Mouse (Mus musculus) frontal cortex, postnatal 36 days (tissue): Measurements from ENCODE around the gene Olfr1415.
"Not testable (repeated sequence)": the region's sequence is repeated elsewhere in the genome, so short reads cannot be mapped to it uniquely, and the experiment has no call there.

Source experiments
- DNase-seq, 2 experiments: peaks; one replicate each; pipeline ENCODE4 v3.0.0; 2022; ENCODE audit warnings: low spot score in 2 of 2

Olfr1415 gene

DNA sequence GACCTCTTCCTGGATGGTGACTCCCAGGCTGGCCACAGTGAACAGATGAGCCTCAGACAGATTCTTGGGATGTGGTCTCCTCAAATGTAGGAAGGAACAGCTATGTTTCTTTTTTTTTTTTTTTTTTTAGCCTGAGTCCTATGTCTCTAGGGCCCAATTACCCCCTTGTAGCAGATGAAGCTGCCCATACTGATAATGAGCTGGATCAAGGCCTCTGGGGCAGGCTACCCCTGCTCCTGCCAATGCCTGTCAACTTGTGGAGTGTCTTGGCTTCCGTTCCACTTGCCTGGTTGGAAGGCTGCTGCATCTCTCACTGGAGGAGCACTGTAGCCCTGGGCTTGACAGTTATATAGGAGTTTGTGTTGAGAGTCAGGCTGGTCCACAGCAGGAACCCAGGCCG is at the start of gene Olfr1415:
TSS of gene Olfr1415 (minus strand) at position 101 of the 400 bp plus-strand sequence.
- DNase-seq = no peak

DNA sequence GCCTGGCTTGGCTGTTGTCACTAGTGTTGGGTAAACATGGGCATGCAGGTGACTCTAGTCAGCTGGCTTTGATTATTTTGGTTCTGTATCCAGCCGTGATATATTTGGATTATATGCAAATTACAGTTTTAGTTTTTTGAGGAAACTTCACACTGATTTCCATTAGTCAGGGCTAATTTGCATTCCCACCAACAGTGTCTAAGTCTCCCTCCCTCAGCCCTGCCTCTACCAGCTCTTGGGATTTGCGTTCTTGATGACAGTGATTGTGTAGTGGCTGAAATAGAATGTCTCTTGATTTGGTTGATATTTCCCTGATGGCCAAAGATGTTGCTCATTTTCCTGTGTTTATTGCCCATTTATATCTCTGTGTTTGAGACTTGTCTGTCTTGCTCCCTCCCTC is 43.2 kb upstream of the Olfr1415 start:
- DNase-seq = peak in 1 of 2 experiments; percentile 9

DNA sequence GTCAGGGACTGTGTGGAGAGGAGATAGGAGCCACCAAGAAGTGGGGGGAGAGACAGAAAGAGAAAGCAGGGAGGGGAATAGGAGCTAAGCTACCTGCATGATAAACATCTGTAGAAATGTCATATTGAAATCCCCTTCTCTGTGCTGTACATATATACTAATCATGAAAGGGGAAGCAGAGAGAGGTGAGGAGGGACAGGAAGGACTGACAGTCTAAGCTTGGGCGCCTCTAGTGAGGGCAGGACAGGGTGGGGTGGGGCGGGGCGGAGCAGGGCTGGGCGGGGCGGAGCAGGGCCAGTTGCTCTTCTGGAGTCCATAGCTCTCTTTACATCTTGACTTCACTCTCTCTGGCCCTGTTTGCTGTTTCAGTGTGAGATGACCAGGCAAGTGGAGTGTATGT is 41.1 kb upstream of the Olfr1415 start:
- DNase-seq = no peak

DNA sequence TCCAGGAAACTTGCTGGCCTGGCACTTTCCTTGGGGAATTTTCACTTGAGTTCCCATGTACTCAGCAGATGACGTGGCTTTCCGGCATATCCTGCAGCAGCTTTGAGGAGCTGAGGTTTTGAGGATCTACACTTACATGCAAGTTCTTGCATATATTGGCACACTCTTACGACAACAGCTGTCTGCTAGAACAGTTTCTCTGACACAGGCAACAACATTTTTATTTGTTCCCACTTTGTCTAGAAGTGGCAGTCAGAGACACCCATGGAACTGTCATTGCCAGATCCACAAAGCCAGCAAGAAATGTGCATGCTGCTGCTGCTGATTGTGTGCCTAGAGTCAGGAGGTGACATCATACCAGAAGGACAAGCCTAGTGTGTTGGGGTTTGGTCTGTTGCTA is 27.9 kb upstream of the Olfr1415 start:
- DNase-seq = peak in 1 of 2 experiments; percentile 3

DNA sequence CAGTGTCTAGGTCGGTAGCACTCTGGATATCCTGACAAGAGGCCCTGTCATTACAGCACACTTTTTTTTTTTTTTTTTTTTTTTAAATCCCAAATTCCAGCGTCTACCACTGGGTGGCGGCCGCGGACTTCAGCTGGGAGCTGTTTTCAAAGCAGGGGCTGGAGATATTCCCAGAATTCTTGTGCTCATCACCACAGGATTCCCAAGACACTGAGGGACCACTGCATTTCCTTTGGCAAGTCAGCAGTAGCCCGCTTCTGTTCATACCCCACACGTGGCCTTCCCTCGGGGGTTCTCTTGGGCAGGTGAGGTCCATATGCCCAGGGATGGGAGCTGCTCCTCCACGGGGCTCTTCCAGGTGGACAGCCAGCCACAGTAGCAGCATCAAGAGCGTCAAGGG is 25.5 kb upstream of the Olfr1415 start:
- DNase-seq = peak; percentile 31 to 39

DNA sequence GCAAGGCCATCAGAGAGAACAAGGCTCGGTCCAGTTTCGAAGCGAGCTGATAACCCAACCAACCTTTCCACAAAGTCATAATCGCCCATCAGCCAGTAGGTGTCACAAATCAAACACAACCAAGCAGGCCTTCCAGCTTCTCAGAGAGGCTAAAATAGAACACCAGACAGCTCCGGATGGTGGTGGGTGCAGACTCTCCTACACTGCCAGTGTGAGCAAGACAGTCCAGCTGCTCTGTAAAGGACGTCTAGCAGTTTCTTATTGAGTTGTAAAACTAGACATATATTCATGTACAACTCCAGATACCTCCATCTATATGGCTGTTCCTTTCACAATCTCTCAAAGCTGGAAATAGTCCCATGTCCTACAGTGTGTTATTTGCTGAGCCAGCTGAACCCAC is 23.1 kb upstream of the Olfr1415 start:
- peak; percentile 44 to 80 for DNase-seq

DNA sequence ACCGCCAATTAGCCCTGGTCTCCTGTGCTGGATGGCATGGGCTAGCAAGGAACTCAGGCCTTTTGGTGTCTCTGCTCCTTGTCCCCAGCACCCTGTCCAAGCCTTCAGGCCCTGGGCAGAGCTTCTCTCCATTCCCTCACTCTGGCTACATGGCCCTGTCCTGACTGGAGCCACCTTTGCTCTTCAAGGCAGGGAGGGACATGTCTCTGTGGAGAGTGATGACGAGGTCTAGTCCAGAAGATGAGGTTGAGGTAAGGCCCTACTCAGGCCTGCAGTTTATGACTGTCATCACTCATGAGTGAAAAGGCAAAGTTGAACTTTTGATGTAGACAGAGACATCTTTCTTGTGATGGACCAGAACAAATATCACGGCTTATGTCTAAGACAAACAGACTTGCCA is 22.7 kb upstream of the Olfr1415 start, which contains the start of gene Olfr1414:
TSS of gene Olfr1414 (minus strand) at position 101 of the 400 bp plus-strand sequence.
- DNase-seq = no peak

DNA sequence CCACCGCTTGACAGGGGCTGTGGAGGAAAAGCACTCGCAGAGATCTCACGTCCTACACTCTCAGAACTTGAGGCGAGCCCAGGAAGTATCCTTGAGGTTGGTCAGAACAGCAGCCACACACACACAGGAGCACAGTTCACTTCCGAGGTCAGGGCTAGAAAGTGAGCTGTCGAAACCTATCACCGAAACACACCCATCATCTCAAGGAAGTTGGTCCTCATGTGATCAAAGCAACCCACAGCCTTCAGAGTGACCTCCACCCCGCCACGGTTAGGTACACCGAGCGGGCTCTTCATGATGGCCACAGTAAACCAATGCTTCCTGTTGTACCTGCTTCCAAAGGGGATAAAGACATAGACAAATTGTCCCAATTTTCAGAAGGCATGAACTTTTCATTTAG is 19.5 kb upstream of the Olfr1415 start:
- DNase-seq = no peak

DNA sequence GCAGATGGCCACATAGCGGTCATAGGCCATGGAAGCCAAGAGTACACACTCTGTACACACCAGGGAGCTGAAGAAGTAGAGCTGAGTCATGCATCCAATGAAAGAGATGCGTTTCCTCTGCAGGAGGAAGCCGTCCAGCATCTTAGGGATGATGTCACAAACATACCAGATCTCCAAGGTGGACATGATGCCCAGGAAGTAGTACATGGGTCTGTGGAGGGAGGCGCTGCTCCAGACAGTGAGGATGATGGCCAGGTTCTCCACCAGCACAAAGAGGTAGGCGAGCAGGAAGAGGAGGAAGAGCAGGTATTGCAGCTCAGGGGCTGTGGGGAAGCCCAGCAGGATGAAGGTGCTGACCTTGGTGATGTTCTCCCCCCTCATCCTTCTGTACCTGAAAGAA is 15.7 kb upstream of the Olfr1415 start:
- DNase-seq = not testable (repeated sequence)

DNA sequence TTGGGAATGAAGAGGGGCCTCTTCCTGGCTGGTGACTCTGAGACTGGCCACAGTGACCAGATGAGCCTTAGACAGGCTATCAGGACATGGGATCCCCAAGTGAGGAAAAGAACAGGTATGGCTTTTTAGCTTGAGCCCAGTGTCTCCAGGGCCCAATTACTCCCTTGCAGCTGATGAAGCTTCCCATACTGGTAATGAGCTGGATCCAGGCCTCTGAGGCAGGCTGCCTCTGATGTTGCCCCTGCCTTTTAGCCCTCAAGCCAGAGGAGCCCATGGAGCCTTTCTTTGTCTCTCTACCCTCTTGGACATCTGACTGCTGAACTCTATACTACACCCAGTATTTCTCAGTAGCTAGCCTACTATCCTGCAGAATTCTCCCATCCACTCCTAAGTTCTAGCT is 10.9 kb downstream of the Olfr1415 start, which contains the start of gene Olfr1416:
TSS of gene Olfr1416 (minus strand) at position 101 of the 400 bp plus-strand sequence.
- no peak for DNase-seq

DNA sequence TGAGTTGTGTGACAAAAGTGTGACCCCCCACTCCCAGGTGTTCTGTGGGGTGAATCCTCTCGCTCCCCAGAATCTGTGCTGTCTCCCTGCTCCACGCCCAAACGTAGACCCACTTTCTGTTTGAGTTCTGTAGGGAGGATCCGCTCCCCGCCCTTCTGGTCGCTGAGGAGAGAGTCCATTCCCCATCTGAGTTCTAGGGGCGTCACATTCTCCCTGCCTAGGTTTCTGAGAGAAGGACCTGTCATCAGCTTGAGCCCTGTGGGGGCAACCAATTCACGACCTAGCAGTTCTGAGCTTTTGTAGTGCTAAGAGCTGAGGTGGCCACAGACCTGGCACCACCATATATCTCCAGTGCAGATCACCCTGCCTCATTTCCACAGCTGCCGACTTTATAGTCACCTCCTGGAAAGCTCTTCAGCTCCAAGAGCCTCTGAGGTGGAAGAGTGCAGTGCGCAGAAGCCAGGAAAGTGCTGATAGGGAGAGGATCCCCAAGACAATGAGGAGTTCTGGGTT is 21.8 kb downstream of the Olfr1415 start:
- no peak for DNase-seq

DNA sequence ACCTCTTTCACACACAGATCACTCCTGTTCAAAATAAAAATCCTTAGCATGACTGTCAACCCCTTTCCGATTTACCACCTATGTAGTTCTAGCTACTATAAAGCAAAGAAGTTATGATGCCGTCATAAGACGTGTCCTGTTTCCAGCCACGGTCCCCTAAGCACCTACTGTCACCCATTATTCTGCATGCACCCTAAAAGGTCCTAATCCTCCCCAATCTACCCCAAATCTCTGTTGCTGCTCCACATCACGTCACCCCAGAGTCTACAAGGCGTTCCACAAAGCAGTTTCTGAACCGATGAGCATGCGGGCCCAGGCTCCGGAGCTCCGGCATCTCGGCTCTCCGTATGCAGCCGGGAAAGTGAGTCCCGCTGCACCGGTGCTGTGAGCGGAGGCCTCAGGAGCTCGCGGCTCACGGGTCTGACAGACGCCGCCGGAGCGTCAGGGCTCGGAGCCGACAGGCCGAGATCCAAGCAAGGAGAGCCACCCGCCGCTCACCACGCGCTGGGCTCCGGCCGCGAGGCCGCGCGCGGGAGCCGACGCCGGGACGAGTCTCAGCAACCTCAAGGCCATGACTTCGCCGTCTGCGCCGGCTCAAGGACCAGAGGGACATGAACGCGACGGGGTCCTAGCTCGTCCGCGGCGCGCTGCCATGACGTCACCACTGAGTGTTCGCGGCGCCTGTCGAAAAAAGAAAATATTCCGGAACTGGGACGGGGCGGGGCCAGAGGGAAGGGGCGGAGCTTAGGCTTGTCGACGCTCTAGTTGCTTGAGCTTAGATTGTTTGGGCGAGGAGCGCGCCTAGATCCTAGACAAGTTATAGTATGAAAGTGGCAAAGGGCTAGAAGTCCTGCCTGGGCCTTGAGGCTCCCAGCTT is 22.5 kb downstream of the Olfr1415 start, which contains the start of gene Ndufa10:
TSS of gene Ndufa10 (minus strand) at position 696 of the 877 bp plus-strand sequence.
- peak; percentile 93 to 94 for DNase-seq

DNA sequence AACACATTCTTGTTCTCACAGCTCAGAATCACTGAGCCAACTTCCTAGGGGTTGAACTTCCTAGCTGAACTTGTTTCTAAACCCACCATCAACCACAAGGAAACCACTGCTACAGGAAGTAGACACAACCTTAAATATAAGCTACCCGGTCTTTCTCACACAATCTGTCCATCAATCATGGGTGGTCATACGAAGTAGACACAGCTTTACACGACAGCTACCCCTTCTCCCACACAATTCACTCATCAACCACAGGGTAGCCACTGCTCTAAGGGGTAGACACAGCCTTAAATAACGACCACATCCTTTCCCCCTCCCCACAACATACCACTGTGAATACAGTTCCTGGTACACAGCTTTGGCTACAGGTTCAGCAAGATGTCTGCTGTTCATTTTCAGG is 27.0 kb downstream of the Olfr1415 start:
- DNase-seq = no peak

DNA sequence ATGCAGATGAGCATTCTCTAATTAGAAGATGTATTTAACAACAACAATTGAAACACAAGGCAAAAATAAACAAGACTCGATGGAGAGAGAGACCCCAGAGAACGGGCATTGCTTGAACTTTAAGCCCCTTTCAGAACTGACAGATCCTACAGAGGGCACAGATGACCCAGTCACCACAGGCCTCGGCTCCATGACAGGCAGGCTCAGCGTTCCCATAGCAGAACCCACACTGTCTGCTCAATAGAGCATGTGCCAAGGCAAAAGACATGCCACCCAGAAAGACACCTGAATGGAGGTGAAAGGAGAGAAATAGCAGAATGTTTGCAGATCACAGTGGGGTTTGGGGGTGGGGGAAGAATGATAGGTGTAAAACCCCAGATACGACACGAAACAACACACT is 37.5 kb downstream of the Olfr1415 start:
- DNase-seq = no peak

DNA sequence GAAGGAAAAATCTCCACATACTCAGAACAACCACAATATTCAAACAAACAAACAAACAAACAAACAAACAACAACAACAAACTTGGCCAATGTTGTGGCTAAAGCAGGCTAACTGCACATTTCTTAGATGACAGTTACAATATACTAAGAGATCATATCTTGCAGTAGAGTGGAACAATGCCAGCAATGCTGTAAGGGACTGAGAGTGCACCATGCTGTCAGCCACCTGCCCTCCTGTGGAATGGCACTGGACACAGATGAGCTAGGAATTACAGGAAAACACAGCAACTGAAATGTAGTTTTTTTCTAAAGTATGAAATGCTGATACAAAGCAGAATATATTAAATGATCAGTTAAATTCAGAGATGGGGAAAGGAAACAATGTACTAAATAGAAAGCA is 38.1 kb downstream of the Olfr1415 start:
- DNase-seq = no peak

DNA sequence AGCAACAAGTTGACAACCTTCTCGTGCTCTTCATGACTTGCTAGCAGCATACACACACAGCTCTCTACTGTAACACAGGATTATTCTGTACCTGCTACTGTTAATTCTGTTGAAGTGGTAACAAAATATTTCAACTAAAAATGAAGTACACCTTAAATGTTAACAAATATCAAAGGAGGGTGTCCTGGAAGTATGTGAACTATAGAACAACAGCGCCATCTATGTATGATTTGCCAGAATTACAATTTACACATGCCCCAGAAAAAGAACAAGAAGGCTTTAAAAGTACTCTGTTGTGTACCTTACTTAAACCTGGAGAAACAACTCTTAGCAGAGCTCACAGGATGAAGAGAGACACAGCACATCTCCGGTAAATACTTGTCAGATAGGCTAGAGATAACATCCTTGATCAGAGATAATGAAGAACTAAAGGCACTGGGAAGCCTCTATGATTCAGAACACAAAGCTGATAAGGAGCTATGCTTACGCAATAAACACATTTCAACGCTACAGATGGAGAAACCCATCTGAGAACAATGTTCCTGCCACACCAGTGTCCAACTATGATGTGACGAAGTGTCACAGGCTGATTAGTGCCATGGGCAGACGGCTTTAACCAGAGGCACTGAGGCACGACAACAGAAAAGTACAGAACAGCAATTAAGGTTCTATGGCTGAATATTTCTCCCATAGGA is 42.0 kb downstream of the Olfr1415 start:
- no peak for DNase-seq

DNA sequence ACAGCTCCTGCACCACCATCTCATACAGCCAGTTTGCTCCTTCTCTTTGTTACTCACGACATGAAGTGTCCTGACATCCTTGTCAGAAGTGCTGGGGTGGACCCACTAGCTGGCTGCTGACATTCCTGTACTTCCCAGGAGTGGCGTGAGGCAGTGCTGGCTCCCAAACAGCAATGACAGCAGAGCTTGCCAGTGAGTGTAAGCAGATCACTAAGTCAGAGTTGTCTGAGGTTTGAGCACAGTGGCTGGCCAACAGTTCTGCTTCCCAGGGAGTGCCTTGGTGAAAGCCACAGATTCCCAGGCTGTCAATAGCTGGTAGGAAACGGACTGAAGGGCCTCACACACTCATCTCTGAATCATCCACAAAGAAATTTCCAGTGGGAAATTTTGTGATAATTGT is 47.6 kb downstream of the Olfr1415 start:
- DNase-seq = no peak

DNA sequence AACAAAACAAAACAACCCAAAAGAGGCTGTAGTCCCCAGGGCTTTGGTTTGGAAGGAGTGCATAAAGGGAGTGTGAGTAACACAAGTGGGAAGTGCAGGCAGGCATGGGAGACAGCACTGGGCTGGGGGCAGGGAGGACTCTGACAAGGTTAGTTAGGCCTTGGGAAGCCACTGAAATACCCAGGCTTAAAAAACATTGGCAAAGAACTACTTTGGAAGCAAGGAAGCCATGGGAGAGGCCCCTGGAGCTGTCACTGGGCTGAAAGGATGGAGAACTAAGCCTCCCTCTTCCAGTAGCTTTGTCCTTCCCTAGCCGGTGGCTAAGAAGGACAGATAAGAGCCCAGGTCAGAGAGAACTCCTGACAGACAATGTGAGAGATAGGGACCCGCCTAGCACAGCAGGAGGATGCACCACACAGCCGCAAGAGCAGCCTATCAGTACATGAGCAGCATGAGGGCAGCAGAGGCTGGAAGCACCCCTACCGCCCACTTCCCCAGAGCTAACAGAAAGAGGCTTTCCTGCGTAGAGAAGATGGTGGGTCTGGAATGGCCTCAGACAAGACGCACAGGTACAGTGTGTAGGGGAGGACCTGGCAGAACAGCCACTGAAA is 54.3 kb downstream of the Olfr1415 start:
- DNase-seq = no peak

DNA sequence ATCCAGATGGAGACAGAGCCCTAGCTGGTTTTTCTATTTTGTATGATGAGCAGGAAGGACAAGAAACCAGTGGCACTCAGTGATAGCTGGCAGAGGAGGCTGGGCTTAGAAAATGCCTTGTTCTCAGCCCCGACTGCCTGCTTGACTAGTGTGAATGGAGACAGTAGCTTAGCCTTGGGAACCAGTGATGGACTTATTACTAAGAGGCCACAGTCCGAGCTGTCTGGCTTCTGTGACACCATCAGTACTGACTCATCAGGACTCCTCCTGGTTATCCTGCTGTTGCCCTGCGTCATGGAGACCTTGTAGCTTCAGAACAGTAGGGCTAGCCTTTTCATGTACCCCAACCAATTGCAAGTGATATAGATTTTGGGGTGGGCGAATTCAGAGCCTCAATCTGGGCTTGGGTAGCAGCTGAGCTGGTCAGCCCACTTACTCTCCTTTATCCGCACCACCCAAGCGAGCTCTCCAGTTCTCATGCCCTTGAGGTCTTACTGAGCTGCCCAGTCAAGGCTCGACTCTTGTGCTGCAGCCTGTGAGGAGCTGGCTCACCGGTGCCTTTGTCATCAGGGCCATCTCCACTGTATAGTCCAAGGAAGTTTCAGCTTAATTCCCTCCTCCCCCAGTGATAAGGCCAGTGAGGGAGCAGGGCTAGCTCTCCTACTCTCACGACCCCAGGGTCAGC is 55.7 kb downstream of the Olfr1415 start:
- no peak for DNase-seq
